Mouse (Mus musculus) embryonic facial prominence, embryonic 10.5 days (tissue): ENCODE measurements around the gene Kmt2c. TPM values are rescaled to one million over a fixed set of nuclear protein-coding genes. Genes with fewer than 3 reads are reported as not detected.
"Not testable (repeated sequence)": the region's sequence is repeated elsewhere in the genome, so short reads cannot be mapped to it uniquely, and the experiment has no call there.

Experiments
- DNase-seq: peaks from one replicate; pipeline ENCODE4 v3.0.0-alpha.2; 2017; ENCODE audit warnings: low spot score
- H3K27ac ChIP-seq: fragments of 300-500 bp; sonication (generic); replicated peaks from 2 replicates; pipeline ENCODE4 v1.5.1; 2016; ENCODE audit warnings: mild to moderate bottlenecking
- H3K27me3 ChIP-seq: fragments of 300-500 bp; sonication (generic); replicated peaks from 2 replicates; pipeline ENCODE4 v1.6.1; 2016; ENCODE audit warnings: low read depth, mild to moderate bottlenecking; ENCODE audit not compliant: poor library complexity, severe bottlenecking
- H3K36me3 ChIP-seq: fragments of 300-500 bp; sonication (generic); replicated peaks from 2 replicates; pipeline ENCODE4 v1.6.1; 2016; ENCODE audit warnings: mild to moderate bottlenecking, moderate library complexity
- H3K4me1 ChIP-seq: fragments of 300-500 bp; sonication (generic); 2 replicates; pipeline ENCODE4 v1.6.1; 2016
- H3K4me3 ChIP-seq: fragments of 300-500 bp; sonication (generic); 2 replicates; pipeline ENCODE4 v1.5.1; 2016; ENCODE audit warnings: mild to moderate bottlenecking, moderate library complexity
- H3K9me3 ChIP-seq: fragments of 300-500 bp; sonication (generic); 2 replicates; pipeline ENCODE4 v1.6.1; 2016; ENCODE audit warnings: mild to moderate bottlenecking
- WGBS: fragments of 180-500 bp; shearing (Covaris S2); methylation state at CpG from one replicate; pipeline ENCODE4 v1.1.7; 2016; 5-methylcytosine and 5-hydroxymethylcytosine counted together
- polyA plus RNA-seq: library from polyadenylated mRNA; unstranded; fragments of >200 nt; fragmentation: Nextera tagmentation; extraction: Ambion mirVana; gene quantifications from 2 replicates; pipeline ENCODE4 v1.2.1, GENCODE M21; 2016

Kmt2c gene
- polyA plus RNA-seq, 1 experiment from 2014 or later = 11.9 TPM

DNA sequence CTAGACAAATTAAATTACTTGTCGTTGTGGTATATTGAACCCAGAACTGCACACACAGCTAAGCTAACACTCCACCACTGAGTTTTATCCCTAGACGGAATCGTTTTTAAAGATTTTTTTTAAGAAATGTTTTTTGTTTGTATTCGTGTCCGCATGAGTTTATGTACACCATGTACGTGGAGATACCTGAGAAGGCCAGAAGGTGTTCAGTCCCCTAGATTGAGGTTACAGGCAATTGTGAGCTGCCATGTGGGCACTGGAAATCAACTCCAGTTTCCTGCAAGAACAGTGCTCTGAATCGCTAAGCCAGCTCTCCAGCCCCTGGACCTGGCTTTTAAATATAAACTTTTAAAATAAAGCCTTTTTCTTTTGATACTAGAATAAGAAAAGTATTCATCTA, 2.1 kb upstream of the Kmt2c start:
- Histone ChIP-seq H3K27ac (no peak overlapping the region), H3K9me3 (no peaks in the 10 kb centered on the region), H3K4me1 (peaks cover 16% of the 10 kb centered on the region), H3K36me3 (no peaks in the 10 kb centered on the region), H3K27me3 (no peaks in the 10 kb centered on the region), H3K4me3 (peak overlapping the region; percentile 94)
- DNase-seq = no peak
- WGBS = 67% methylated on average over 7 of the region's 7 CpGs

DNA sequence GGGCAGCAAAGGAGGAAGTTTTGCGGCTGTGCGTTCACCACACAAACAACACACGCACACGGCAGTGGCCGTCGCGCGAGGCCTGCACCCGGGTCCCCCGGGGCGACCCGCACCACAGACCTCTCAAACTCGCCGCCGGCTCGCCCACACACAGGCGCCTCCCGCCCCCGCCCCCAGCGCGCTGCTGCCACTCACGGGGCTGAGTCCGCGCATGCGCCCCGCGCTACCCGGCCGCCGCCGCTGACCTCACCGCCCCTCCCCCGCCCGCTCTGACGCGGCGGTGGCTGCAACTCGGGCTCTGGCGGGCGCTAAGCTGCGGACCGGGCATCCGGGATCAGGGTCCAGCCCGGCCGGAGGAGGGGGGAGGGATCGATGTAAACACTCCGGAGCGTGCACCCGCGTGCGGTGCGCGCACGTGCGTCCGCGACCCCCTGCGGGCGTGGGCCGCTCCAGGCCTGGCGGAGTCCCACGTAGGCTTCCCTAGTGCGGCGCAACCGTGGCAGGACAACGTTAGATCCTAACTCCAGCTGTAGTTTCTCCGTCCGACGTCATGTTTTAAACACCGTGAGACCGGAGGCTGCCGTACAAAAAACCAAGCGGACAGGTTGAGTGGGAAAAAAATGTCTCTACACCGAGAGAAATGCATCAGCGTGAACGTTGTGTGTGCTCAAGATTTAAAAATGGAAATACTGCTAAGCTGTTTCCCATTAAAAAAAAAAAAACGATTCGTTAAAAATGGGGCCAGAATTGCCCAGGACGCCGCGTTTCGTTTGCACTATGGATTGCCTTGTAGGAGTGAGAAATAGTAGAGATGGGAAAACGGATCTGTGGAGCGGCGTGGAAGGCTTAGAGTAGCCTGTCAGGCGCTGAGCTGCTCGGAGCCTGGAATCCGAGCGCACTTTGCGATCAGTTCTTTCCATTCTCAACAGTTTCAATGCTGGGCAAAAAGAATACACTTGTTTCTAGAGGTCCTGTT, 1.1 kb upstream of the Kmt2c start:
- H3K4me3 ChIP-seq = peak overlapping the region; percentile 94
- no peaks in the 10 kb centered on the region for H3K9me3 ChIP-seq
- H3K27ac ChIP-seq = peak overlapping the region; percentile 97
- under 1% methylated on average over 82 of the region's 90 CpGs for WGBS
- no peaks in the 10 kb centered on the region for H3K27me3 ChIP-seq
- H3K4me1 ChIP-seq = peaks cover 16% of the 10 kb centered on the region
- DNase-seq = peak; percentile 98
- no peaks in the 10 kb centered on the region for H3K36me3 ChIP-seq

DNA sequence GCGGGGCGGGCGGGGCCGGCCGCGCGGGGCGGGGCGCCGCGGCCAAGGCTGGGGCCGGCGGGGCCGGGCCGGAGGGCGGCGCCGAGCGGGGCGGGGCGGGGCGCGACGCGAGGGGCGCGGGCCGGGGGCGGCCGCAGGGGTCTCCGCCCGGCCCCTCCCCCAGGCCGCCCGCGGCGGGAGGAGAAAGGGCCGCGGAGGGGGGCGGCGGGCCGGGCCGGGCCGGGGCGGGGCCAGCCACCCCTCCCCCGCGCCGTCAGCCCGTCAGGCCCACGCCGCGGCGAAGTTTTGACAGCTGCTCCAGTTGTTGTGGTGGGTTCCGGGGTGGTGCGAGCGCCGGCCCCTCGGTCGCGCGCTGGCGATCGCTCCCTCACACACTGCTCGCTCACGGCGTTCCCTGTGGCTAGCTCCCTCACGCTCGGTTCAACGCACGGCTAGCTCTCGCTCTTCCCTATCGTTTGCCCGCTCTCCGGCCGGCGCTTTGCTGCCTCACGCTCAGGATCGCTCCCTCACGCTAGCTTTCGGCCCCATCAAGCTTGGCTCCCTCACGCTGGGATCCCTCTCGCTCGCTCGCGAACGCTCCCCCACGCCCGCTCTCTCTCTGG, 339 bp upstream of the Kmt2c start:
- peak; percentile 88 for DNase-seq
- WGBS = 4% methylated on average over 76 of the region's 87 CpGs
- peak overlapping the region; percentile 94 for H3K4me3 ChIP-seq
- no peaks in the 10 kb centered on the region for H3K27me3 ChIP-seq
- no peaks in the 10 kb centered on the region for H3K9me3 ChIP-seq
- H3K36me3 ChIP-seq = no peaks in the 10 kb centered on the region
- H3K4me1 ChIP-seq = peaks cover 16% of the 10 kb centered on the region
- peak overlapping the region; percentile 97 for H3K27ac ChIP-seq

DNA sequence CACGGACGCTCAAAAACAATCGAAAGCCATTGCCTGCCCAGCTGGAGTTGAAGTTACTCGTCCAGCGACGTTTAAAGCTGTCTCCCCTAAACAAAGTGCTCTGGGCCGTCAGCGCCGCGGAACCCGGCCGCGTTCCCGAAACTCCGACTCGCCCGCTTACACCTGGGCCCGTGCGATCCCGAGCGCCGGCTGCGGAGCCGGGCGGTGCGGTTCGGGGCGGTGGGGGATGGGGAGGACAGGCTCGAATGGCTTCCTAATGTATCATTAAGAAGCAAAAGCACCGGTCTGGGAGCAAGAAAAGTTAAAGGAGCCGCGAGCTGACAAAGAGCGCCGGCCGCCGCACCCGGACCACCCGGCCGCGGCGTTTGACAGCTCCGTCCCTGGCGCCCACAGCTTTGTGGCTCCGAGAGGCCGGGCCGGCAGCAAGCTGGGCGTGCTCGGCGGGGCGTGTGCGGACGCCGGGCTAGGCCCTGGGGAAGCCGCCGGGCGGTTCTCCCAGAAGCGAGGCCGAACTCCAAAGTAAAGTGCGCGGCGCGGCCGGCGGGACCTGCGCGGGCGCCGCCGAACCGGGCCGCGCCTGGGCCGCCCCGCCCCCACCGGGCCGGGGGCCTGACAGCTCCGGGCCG, 750 bp downstream of the Kmt2c start:
- Histone ChIP-seq H3K9me3 (no peaks in the 10 kb centered on the region), H3K4me3 (peak overlapping the region; percentile 94), H3K27ac (peak overlapping the region; percentile 97), H3K36me3 (no peaks in the 10 kb centered on the region), H3K27me3 (no peaks in the 10 kb centered on the region), H3K4me1 (peaks cover 16% of the 10 kb centered on the region)
- under 1% methylated on average over 78 of the region's 78 CpGs for WGBS
- DNase-seq = peak; percentile 73

DNA sequence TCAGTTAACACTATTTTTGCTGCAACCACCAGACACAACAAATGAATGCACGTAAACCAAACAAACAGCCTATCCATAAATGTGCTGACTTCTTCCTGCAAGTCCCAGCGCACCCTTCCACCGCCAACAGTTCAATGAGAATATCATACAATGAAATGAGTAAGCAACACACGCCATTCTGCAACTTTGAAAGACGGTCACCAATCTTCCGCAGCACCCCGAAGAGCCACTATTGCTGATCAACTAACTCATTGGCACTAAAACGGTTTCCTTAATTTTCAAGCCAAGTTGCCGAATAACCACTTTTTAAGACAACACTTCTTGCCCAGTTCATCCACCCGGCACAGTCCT, 1.2 kb downstream of the Kmt2c start:
- Histone ChIP-seq H3K9me3 (no peaks in the 10 kb centered on the region), H3K27me3 (no peaks in the 10 kb centered on the region), H3K4me1 (peaks cover 16% of the 10 kb centered on the region), H3K27ac (peak overlapping the region; percentile 97), H3K36me3 (no peaks in the 10 kb centered on the region), H3K4me3 (peak overlapping the region; percentile 94)
- 2% methylated on average over 10 of the region's 10 CpGs for WGBS
- DNase-seq = no peak

DNA sequence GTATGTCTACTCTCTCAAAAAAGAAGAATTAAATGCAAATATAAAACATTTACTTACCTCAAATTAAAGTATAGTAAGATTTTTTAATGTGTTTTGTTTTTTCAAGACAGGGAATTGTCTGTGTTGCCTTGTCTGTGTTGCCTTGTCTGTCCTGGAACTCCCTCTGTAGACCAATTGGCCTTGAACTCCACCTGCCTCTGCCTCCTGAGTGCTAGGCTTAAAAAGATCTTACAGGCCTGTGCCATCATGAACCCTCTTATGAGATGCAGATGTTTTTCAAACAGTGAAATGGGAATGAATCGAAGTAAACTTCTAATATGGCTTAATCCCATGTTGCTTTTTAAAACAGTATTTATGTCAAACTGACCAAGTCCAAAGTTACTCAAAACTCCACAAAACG, 1.9 kb downstream of the Kmt2c start:
- WGBS = 47% methylated on average over 2 of the region's 2 CpGs
- Histone ChIP-seq H3K36me3 (no peaks in the 10 kb centered on the region), H3K4me3 (peak overlapping the region; percentile 94), H3K27ac (no peak overlapping the region), H3K27me3 (no peaks in the 10 kb centered on the region), H3K9me3 (no peaks in the 10 kb centered on the region), H3K4me1 (peaks cover 16% of the 10 kb centered on the region)
- DNase-seq = no peak

DNA sequence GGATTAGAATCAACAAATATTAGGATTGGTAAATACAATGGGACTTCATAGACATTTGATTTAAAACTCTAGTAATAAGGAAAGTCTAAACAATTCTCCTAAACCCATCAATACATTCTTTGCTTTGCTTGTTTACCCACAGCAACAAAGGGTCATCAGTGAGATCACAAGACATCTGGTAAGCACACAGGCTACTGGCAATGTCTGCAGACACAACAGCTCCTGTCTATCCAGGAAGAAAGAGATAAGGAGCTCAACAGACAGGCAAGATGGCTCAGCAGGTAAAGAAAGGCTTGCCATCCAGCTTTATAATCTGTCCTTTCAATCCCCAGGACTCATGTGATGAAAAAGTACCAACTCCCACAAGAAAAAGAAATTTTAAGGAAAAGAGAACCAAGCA, 19.7 kb downstream of the Kmt2c start:
- no peak for DNase-seq
- Histone ChIP-seq H3K27me3 (no peaks in the 10 kb centered on the region), H3K9me3 (no peaks in the 10 kb centered on the region), H3K36me3 (no peaks in the 10 kb centered on the region), H3K4me1 (no peaks in the 10 kb centered on the region), H3K4me3 (no peak overlapping the region), H3K27ac (no peak overlapping the region)

DNA sequence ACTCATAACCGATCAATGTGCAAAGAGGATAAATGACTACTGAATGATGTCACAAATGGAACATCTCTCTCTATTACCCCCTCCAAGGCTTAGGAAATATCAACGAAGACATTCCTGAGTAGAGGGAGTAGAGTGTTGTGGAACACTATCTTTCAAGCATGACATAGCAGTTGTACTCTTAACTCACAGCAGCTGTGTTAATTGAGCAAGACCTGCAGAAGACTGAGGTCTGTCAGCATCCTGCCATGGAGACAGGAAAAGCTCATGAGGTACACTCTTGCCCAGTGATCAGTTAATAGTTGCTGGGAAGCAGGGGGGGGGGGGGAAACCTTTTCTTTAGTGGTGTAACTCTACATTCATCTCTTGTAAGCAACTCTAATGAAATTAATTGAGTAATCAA, 22.8 kb downstream of the Kmt2c start:
- H3K4me1 ChIP-seq = peaks cover 9% of the 10 kb centered on the region; the same call in 1 of the 2 replicates
- H3K4me3 ChIP-seq = no peak overlapping the region
- WGBS = 85% methylated on average over 2 of the region's 2 CpGs
- H3K27me3 ChIP-seq = no peaks in the 10 kb centered on the region
- no peak overlapping the region for H3K27ac ChIP-seq
- no peaks in the 10 kb centered on the region for H3K9me3 ChIP-seq
- H3K36me3 ChIP-seq = no peaks in the 10 kb centered on the region
- no peak for DNase-seq

DNA sequence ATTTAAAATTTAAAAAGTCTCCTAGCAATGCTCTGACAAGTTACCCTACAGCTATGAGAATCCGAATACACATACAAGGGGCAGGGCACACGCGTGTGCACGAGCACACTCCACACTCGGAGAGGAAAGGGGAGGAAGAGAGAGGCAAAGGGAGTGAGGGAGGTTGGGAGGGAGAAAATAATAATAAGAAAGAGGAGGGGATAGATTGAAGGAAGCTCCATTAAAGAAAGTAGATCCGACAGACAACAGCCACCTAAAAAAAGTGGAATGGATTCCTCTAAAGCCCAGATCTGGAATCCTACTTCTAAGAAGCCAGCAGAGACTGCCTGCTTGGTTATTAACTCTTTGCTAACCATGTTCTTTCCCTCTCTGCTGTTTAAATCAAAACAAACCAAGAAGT, 26.5 kb downstream of the Kmt2c start:
- WGBS = 3% methylated on average over 6 of the region's 6 CpGs
- H3K27ac ChIP-seq = peak overlapping the region; percentile 58
- H3K9me3 ChIP-seq = no peaks in the 10 kb centered on the region
- peak; percentile 15 for DNase-seq
- H3K4me1 ChIP-seq = peaks cover 9% of the 10 kb centered on the region; the same call in 1 of the 2 replicates
- H3K4me3 ChIP-seq = peak overlapping the region; percentile 53
- no peaks in the 10 kb centered on the region for H3K36me3 ChIP-seq
- H3K27me3 ChIP-seq = no peaks in the 10 kb centered on the region

DNA sequence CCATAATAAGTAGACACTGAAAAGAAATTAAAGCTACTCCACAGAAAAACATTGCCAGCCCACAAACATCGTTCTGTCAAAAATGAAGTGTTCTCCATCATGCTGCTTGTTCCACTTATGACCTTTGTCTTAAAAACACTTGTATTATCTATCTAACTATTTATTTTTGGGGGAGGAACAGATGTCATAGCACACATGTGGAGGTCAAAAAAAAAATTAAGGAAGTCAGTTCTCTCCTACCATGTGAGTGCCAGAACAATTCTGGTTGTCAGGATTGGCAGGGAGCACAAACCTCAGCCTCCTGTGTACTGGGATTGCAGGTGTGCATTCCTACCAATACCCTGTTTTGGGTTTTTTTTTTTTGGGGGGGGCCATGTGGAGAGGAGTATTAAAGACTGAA, 36.6 kb downstream of the Kmt2c start:
- no peaks in the 10 kb centered on the region for H3K9me3 ChIP-seq
- H3K36me3 ChIP-seq = peaks cover 8% of the 10 kb centered on the region
- H3K27me3 ChIP-seq = no peaks in the 10 kb centered on the region
- WGBS = 93% methylated on average over 1 of the region's 1 CpGs
- DNase-seq = no peak
- no peak overlapping the region for H3K4me3 ChIP-seq
- no peaks in the 10 kb centered on the region for H3K4me1 ChIP-seq
- H3K27ac ChIP-seq = no peak overlapping the region

DNA sequence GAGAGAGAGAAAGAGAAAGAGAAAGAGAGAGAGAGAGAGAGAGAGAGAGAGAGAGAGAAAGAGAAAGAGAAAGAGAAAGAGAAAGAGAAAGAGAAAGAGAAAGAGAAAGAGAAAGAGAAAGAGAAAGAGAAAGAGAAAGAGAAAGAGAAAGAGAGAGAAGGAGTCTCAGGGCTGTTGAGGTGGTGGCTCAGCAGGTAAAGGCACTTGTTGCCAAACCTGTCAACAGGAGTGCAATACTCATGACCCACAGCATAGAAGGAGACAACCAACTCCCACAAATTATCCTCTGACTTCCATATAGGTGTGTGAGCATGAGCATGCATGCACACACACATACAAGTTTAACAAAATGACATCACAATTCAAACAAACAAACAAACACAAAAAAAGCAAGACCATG, 43.2 kb downstream of the Kmt2c start:
- H3K36me3 ChIP-seq, H3K9me3 ChIP-seq, H3K27me3 ChIP-seq, H3K4me3 ChIP-seq, H3K4me1 ChIP-seq, H3K27ac ChIP-seq, DNase-seq: not testable (repeated sequence)

DNA sequence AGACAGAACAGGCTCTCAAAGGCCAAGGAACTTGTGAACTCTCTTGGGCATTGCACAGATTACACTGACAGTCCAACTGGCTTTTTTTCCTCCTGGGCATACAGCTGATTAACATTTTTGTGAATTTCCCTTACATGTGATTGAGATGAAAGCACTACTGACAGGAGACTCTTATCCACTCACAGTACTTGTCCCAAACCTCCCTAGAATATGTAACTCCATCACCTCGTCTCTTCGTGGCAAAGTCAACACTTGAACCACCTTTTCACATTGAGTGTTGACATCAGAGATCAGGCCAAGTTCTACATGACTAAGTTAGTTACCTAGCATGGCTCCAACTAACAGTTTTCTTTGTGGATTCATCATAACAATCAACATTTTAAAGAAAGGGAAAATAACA, 45.9 kb downstream of the Kmt2c start:
- Histone ChIP-seq H3K9me3 (no peaks in the 10 kb centered on the region), H3K27ac (no peak overlapping the region), H3K4me3 (no peak overlapping the region), H3K27me3 (no peaks in the 10 kb centered on the region), H3K4me1 (no peaks in the 10 kb centered on the region), H3K36me3 (no peaks in the 10 kb centered on the region)
- DNase-seq = no peak
- WGBS = 86% methylated on average over 2 of the region's 2 CpGs

DNA sequence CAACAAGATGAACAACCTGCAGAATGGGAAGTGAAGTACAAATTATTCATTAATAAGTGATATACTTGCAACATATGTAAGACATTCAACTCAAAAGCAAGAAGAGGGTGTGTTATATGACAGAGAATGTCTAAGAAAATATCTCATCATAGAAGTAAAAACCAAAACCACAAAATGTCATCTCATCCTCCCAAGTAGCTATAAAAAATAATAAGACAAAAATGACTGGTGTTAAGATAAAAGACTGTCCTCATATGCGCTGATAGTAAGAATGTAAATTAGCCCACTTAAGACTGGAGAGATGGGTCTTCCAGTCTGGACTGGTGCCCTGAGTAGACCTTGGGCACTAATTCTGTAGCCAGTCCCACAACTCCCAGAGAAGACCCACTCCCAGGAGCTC, 61.1 kb downstream of the Kmt2c start:
- Histone ChIP-seq H3K9me3 (no peaks in the 10 kb centered on the region), H3K36me3 (0 out of 2 replicates have a peak, but pooled peaks cover 4% of the 10 kb centered on the region), H3K4me3 (no peak overlapping the region), H3K27ac (no peak overlapping the region), H3K27me3 (no peaks in the 10 kb centered on the region), H3K4me1 (no peaks in the 10 kb centered on the region)
- DNase-seq = no peak
- WGBS = 84% methylated on average over 1 of the region's 1 CpGs
